Mouse (Mus musculus): Measurements from ENCODE around the gene Grin2a.

The Grin2a gene

GRCm38 (mm10) chr16:9994951-9995813, at the start of gene Grin2a:
TSS of gene Grin2a (minus strand) at chr16:9995560.
- DNase-seq (ENCODE audit: low spot score), result no peak

GRCm38 (mm10) chr16:10035582-10036215, 40.3 kb upstream of the Grin2a start:
- no peak for DNase-seq (ENCODE audit: low spot score)

GRCm38 (mm10) chr16:10033416-10033979, 38.1 kb upstream of the Grin2a start:
- DNase-seq (ENCODE audit: low spot score), result no peak

- DNase-seq (ENCODE audit: low spot score), result no peak
Measured at GRCm38 (mm10) chr16:10031891-10032290, 36.5 kb upstream of the Grin2a start.

- no peak for DNase-seq (ENCODE audit: low spot score)
Measured at GRCm38 (mm10) chr16:10026741-10027140, 31.4 kb upstream of the Grin2a start.

- DNase-seq (ENCODE audit: low spot score), result no peak
Measured at GRCm38 (mm10) chr16:10009743-10010142, 14.4 kb upstream of the Grin2a start.

GRCm38 (mm10) chr16:10005606-10006005, 10.2 kb upstream of the Grin2a start:
- no peak for DNase-seq (ENCODE audit: low spot score)

- no peak for DNase-seq (ENCODE audit: low spot score)
Measured at GRCm38 (mm10) chr16:10004096-10004495, 8.7 kb upstream of the Grin2a start.

GRCm38 (mm10) chr16:10003001-10003400, 7.6 kb upstream of the Grin2a start:
- DNase-seq (ENCODE audit: low spot score), result no peak

GRCm38 (mm10) chr16:10001601-10002000, 6.2 kb upstream of the Grin2a start:
- no peak for DNase-seq (ENCODE audit: low spot score)

- no peak for DNase-seq (ENCODE audit: low spot score)
Measured at GRCm38 (mm10) chr16:9999926-10000325, 4.6 kb upstream of the Grin2a start.

GRCm38 (mm10) chr16:9997931-9998330, 2.6 kb upstream of the Grin2a start:
- no peak for DNase-seq (ENCODE audit: low spot score)

GRCm38 (mm10) chr16:9995814-9996210, 452 bp upstream of the Grin2a start:
- no peak for DNase-seq (ENCODE audit: low spot score)

GRCm38 (mm10) chr16:9994041-9994950, 1.1 kb downstream of the Grin2a start:
- DNase-seq (ENCODE audit: low spot score), result no peak

- no peak for DNase-seq (ENCODE audit: low spot score)
Measured at GRCm38 (mm10) chr16:9993255-9994040, 1.9 kb downstream of the Grin2a start.

GRCm38 (mm10) chr16:9992773-9993221, 2.6 kb downstream of the Grin2a start:
- no peak for DNase-seq (ENCODE audit: low spot score)

GRCm38 (mm10) chr16:9992076-9992772, 3.1 kb downstream of the Grin2a start:
- no peak for DNase-seq (ENCODE audit: low spot score)

GRCm38 (mm10) chr16:9985041-9985440, 10.3 kb downstream of the Grin2a start:
- DNase-seq (ENCODE audit: low spot score), result no peak

- no peak for DNase-seq (ENCODE audit: low spot score)
Measured at GRCm38 (mm10) chr16:9980641-9981040, 14.7 kb downstream of the Grin2a start.

GRCm38 (mm10) chr16:9978173-9978572, 17.2 kb downstream of the Grin2a start:
- DNase-seq (ENCODE audit: low spot score), result no peak
